Mouse (Mus musculus) layer of hippocampus, adult 9-10 months (tissue): Measurements from ENCODE around the gene 4930524B15Rik.
"Not testable (repeated sequence)": the region's sequence is repeated elsewhere in the genome, so short reads cannot be mapped to it uniquely, and the experiment has no call there.

Experiments used
- DNase-seq: peaks from one replicate; pipeline ENCODE4 v3.0.0; 2022; ENCODE audit warnings: low spot score

The 4930524B15Rik gene

DNA sequence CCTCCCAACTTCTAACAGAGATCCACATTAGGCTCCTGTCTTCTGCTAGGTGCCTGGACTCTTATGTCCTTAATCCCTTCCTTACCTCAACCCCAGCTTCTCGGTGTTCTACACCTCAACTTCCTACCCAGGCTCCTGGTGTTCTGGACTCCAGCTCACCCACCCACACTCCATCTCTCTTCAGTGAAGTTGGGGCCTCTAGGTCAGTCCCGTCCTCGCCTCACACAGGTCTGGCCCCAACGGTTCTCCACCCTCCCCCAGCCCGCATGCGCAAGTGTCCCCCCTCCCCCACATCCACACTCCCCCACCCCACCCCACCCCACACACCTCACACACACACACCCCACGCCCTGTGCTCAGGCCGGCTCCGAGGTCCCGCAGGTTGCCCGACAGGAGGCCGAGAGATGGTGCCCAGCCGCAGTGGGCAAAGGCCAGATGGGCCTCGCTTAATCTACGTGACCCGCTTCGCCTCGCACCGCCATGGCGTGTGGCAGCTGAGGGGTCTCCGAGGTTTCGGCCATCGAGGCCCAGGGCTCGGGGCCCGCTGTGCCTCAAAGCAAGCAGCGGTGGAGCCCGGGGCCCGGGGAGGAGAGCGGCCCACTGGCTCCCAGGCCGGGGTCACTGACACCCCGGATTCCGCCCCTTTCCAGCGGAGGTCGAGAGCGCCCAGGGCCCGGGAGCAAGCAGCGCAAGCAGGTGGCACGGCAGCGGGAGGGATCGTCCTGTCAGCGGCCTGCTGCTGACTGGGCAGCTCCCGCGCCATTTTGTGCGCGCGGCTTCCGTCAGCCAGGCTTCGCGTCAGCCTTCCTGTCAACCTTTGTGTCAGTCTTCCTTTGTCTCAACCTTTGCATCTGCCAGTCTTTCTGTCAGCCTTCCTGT is at the start of gene 4930524B15Rik:
TSS of gene 4930524B15Rik (plus strand) at position 337 of the 879 bp plus-strand sequence.
- DNase-seq: no peak

DNA sequence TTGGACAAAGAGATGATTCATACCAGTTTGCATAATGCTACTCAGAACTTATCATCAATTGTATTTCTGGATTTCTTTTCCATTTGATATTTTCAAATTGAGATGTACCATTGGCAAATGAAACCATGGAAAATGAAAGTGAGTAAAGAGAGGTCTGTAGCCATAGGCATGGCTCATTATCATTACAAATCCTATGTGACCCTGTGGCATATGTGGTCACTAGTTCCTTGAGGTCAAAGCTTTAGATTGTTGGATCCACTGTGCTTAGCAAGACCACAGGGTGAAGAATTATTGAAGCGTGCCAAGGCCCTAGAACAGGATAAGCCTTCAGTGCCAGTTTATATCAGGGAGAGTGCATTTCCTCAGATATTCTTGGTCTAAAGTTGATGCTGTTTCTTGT is 47.6 kb upstream of the 4930524B15Rik start:
- no peak for DNase-seq

- DNase-seq: no peak
Measured at GRCm38 (mm10) chr11:31930051-31930450, 35.3 kb upstream of the 4930524B15Rik start.

DNA sequence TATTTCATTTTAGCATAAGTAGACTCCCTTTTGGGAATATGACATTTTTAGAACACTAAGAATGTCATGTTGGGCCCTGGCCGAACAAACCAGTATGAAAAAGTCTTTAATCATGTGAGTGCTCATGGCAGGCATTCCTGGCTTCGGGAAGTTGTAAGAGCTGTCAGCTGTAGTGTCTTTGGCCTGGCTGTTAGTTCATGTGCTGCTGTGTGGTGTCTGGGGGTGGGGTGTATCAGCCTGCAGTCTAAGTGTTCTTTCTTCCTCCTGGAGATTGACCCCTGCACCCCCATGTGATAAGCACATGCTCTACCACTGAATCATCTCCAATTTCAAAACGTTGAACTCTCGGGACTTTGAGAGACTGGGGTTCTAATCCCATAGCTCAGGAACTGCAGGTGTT is 29.7 kb upstream of the 4930524B15Rik start:
- DNase-seq: no peak

GRCm38 (mm10) chr11:31936910-31937525 is 28.4 kb upstream of the 4930524B15Rik start:
- DNase-seq: no peak

- no peak for DNase-seq
Measured at GRCm38 (mm10) chr11:31940898-31941639, 24.3 kb upstream of the 4930524B15Rik start.

- DNase-seq: no peak
Measured at GRCm38 (mm10) chr11:31941640-31942638, 23.5 kb upstream of the 4930524B15Rik start.

- DNase-seq: no peak
Measured at GRCm38 (mm10) chr11:31945471-31945870, 19.9 kb upstream of the 4930524B15Rik start.

- no peak for DNase-seq
Measured at GRCm38 (mm10) chr11:31948462-31949330, 16.7 kb upstream of the 4930524B15Rik start.

DNA sequence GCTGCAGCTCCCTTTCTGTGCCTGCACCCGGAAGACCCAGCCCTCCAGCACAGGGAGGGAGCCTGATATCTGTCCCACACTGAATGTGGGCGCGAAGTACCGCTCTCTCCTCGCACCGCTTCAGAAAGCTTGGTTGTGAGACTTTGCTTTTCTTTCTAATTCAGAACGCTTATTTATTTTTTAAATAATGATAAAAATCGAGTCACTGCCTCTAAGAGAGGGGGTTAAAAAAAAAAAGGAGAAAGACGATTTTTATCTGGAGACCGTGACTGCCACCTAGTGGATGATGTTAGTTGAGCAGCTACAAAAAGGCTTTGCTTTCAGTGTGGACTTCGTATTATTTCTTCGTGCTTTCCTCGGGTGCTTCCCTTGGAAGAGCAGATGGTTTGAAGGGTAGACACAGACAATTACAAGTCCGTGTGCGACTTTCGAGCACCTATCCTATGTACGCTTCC is 16.0 kb upstream of the 4930524B15Rik start:
- DNase-seq: peak; percentile 79

DNA sequence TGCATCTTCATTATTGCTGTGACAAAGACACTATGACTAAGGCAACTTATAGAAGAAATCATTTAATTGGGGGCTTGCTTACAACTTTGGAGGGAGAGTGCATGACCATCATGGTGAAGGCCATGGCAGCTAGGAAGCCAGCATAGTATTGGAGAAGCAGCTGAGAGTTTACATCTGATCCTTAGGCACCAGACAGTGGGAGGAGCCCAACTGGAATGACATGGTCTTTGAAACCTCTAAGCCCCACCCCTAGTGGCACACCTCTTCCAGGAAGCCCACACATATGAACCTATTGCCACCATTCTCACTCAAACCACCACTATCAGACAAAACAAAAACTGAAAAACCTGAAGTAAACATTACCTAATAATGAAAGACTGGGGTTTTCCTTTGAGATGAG is 5.3 kb upstream of the 4930524B15Rik start:
- DNase-seq: no peak

- DNase-seq: no peak
Measured at GRCm38 (mm10) chr11:31963993-31964392, 1.4 kb upstream of the 4930524B15Rik start.

DNA sequence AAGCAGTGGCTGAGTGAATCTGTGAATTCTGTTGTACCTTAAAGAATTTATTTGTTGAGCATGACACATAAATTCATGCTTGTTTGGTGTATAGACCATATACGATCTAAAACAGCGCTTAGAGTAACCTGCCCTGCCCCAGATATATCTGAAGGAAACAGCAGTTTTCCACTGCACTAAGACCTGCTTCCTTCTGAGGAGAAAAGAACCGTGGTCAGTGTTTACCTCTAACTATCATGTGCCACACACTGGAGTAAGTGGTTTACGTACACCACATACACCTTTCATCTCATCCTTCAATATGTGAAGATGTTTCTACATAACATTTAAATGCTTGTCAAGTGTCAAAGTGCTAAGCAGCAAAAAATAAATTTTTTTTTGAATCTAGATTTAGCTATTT is 8.7 kb downstream of the 4930524B15Rik start:
- no peak for DNase-seq

DNA sequence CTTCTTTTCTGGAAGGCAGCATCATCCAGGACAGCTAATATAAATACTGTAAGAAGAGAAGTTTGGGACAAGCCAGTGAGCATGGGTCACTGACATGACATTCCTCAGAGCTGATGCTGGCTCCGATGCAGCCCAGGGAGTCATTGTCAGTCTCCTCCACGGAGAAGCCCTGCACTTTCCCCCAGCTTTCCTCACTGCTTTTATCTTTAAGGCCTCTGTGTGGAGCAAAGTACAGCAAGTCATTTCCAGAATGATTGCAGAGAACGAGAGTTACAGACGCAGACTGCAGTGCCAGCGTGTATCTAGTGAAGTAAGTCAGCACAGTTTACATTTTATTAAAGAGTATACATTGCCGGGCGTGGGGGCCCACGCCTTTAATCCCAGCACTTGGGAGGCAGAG is 9.4 kb downstream of the 4930524B15Rik start:
- no peak for DNase-seq

DNA sequence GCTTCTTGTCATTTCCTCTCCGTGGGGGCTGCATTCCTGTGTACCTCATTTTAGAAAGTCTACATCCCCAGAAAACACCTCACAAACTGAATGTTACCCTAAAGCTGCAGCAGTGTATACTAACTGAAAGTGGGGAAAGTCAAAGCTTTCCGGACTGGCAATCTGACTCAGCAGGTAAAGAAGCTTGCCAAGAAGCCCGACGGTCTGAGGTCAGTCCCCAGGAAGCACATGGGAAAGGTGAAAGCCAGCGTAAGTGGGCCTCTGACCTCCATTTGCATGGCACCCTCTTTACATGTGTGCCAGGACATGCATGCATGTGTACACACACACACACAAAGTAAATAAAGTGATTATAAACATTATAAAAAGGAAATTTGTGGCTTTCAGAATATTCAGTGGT is 10.3 kb downstream of the 4930524B15Rik start:
- DNase-seq: no peak

GRCm38 (mm10) chr11:31976137-31976536 is 10.7 kb downstream of the 4930524B15Rik start:
- no peak for DNase-seq

DNA sequence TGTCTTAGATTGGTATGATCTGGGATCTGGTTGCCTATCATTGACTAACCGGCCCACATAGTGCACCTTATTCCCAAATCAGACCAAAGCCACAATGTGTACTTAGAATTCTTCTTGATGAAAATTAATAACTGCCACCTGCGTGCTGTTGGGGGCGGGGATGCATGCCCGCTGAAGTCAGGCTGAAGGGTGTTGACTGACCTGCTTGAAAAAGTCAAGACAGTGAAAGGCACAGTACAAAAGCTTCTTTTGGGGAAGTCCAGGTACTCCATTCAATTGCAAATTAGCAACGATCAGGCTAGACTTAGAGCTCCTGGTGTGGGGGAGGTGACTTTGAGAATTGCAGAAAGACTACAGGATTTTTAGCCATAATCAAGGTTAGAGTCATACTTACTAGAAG is 14.7 kb downstream of the 4930524B15Rik start:
- DNase-seq: not testable (repeated sequence)

- no peak for DNase-seq
Measured at GRCm38 (mm10) chr11:31981830-31982229, 16.4 kb downstream of the 4930524B15Rik start.

DNA sequence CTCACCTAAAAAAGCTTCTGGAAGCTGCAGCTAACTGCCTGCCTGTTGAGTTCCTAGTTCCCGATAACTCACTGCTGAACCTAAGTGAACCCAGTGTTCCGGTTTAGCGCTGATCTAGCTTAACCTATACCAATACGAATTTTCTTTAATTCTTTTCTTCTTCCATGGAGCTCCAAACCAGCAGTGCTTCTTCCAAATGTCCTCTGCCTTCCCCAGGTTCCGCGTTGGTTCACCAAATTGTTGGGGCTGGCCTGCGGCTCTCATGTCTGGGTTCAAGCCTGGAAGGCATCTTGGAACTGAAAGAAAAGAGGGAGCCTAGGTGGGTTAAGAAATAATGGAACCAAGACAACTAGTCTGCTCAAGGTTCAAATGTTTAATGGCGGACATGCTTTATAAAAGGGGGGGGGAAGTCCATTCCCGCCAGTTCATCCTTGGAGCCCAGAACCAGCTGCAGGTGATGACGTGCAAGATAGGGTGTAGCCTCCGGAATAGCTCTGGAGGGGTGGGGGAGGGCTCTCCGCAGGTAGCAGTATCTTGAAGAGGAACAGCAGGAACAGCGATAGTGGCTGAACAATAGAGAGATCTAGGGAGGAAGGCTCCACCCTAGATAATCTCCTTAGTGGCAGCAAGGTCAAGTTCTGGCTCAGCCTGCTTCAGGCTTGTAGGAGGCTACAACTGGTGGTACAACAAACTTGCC is 17.0 kb downstream of the 4930524B15Rik start:
- DNase-seq: not testable (repeated sequence)

- DNase-seq: no peak
Measured at GRCm38 (mm10) chr11:31983249-31983648, 17.9 kb downstream of the 4930524B15Rik start.
